Mouse (Mus musculus) frontal cortex, adult (tissue): Measurements from ENCODE around the gene Wasl.
A peak's percentile ranks its signal among the peaks of the same experiment; 100 is the strongest.

ENCODE experiments used
- ATAC-seq: cut with Nextera tagmentation; 2 replicates; pipeline ENCODE4 v1.9.2; 2017; ENCODE audit warnings: mild to moderate bottlenecking, moderate library complexity, mixed read lengths; ENCODE audit not compliant: low TSS enrichment

The Wasl gene

DNA sequence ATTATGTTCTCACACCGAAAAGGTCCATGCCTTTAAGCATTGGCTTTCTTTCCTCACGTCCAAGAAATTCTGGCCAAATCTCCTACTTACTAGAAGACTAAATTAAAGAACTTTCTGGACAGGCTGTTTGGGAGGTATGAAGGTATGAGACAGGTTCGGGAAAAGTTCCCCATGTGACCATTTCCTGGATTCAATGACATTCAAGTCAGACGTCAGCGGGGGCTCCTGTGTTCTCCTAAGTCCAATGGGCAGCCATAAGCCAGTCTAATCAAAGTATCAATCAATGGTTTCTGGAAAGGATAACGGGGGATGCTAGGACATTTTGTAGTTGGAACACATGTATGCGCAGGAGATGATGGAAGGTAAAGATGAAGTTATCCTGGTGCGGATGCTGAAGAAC, 59.2 kb downstream of the Wasl start:
- no peak for ATAC-seq

DNA sequence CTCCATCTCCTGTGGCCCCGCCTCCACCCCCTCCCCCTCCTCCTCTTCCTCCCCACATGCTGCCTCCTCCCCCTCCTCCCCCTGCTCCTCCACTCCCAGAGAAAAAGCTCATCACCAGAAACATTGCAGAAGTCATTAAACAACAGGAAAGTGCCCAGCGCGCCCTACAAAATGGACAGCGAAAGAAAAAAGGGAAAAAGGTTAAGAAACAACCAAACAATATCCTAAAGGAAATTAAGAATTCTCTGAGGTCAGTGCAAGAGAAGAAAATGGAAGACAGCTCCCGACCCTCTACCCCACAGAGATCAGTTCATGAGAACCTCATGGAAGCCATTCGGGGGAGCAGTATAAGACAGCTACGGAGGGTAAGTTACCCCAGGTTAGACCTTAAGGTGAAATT, 60.5 kb downstream of the Wasl start:
- no peak for ATAC-seq

GRCm38 (mm10) chr6:24602993-24603392, 61.8 kb downstream of the Wasl start:
- no peak for ATAC-seq

DNA sequence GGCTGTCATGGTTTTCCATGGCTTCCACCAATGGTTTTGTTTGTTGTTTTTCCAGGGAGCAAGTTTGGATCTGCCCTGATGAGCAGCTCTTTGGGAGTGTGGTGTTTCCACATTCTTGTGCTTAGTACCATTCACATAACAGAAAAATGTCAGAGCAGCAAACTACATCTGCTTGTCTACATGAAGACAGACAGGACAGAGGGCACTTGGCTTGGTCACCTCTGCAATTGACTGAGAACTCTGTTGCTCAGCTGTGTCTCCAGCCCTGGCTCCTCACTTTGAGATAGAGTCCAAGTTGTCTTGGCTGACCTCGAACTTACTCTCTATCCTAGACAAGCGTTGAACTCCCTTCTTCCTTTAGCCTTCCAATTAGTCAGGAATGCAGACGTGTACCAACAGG, 62.5 kb downstream of the Wasl start:
- ATAC-seq = no peak

- no peak for ATAC-seq
Observed at GRCm38 (mm10) chr6:24601668-24602067, 63.1 kb downstream of the Wasl start.

- 0 out of 2 replicates have a peak, but pooled peaks have one; percentile 47 for ATAC-seq
Observed at GRCm38 (mm10) chr6:24600726-24601125, 64.1 kb downstream of the Wasl start.

DNA sequence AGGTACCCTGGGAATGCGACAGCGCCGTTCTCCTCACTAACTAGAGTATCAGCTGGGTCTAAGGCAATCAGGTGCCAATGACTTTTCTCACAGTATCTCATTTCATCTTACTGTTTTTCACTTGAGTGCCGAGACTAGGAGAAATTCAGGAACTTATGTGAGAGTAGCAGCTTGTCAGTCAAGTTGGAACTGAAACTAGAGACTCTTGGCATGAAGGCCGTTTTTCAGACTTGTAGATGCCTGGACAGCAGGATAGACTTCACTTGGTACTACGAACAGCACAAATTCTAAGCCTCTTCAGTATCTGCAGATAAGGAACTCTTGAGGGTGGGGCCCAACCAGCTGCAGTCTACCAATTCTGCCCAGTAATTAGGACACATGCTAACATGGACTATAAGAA, 64.7 kb downstream of the Wasl start:
- no peak for ATAC-seq

GRCm38 (mm10) chr6:24599639-24600038, 65.2 kb downstream of the Wasl start:
- ATAC-seq = no peak

GRCm38 (mm10) chr6:24599179-24599578, 65.6 kb downstream of the Wasl start:
- no peak for ATAC-seq

- no peak for ATAC-seq
Observed at GRCm38 (mm10) chr6:24597500-24597899, 67.3 kb downstream of the Wasl start, which contains the start of gene Lmod2. Gene Lmod2 (plus strand): TSS chr6:24597762.

DNA sequence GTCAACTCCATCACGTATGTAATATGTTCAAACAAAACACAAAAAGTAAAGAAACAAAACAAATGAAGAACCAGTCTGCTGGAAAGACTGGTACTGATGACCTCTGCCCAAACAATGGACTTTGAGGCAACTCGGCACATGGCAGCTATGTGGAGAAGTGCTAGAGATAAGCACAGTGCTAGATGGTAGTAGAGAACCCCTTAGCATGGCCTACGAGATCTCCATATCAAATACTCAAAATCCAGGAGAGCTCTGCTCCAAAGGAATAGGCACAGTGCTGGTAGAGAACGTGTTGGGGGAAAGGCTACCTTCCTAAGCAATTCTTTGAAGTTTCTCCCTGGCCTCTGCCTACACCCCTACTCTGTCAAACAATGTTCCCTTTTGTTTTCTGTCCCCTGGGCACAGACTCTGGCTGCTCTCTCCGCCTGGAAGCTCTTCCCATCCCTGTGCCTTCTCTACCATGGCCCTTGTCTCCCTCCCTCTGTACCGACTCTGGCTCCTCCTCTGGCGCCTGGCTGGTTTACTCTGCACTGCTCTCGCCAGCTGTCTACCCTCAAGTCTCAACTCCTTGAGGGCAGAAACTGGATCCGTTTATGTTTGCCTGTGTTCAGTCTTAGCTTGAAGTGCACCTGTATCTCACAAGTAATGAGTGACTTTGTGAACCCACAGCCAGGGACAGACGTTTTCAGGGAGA, 73.1 kb downstream of the Wasl start:
- ATAC-seq = no peak

- ATAC-seq = no peak
Observed at GRCm38 (mm10) chr6:24590282-24590681, 74.5 kb downstream of the Wasl start.

DNA sequence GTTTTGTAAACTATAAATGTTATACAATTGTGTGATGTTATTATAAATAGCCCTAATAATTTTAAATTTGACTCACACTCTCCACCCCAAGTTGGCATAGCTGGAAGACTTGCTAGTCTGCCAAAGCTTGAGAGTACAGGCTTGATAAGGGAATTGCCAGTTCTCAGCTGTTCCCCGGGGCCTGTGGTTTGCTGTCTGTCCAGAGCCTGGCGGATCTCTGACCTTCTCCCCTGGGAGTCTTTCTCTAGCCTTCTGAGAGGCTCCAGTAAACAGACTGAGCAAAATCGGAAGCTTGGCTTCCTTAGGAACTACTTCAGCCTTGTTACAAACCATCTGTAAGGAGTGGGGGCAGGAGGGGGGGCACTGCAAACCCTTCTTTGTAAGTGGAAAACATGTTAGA, 77.9 kb downstream of the Wasl start:
- no peak for ATAC-seq

- ATAC-seq = no peak
Observed at GRCm38 (mm10) chr6:24585431-24586310, 79.1 kb downstream of the Wasl start.

DNA sequence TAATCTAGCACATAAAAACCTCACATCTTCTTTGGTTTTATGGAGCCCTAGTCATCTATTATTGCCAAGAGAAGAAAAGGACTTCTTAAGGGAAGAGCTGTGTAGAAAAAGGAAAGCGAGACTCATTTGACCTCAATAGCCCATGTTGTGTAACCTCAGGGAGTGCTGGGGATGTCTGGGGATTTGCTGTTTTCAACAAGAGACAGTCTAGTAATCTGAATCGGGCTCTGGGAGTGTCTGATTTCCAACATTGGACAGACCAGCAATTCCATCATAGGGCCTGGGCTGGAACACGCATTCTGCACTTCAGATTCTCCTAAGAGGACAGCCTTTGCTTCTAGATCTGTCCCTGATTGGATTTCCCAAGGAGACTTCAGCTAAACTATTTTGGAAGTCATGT, 81.4 kb downstream of the Wasl start:
- ATAC-seq = no peak

- ATAC-seq = no peak
Observed at GRCm38 (mm10) chr6:24573319-24573718, 91.5 kb downstream of the Wasl start.

DNA sequence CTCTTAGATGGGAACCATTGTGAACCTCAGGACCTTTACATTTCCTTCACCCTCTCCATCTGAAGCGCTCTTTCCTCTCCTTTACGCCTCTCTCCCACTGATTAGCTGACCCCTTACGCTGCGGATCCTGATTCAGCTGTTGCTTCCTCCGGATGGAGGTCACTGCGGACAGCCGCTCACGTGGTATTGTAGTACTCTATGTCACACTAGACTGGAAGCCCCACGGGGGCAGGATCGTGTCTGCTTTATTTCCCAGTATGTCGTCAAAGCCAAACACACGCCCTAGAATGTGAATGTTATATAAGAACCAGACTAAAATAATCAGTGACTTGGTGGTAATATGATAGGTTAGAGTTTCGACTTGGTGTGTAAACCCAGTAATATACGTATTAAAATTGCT, 92.4 kb downstream of the Wasl start:
- ATAC-seq = no peak

DNA sequence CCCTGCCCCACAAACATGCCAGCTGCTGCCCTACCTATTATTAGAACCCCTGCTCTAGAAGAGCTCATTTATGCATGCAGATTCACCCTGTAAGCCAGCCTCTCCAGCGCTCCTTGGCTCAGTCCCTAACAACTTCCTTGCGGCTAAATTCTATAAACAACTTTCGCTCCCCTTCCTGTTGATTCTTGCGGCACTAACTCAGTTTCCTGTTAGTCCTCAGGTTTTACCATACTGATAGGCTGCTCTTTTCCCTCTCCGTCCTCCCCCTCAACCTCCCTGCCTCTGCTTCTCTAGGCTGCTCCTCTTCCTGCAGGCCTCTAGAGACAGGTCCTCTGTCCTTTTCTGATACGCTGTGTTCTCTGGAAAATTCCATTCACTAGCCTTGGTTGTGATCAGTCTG, 93.7 kb downstream of the Wasl start:
- peak; percentile 56 for ATAC-seq

GRCm38 (mm10) chr6:24570278-24570677, 94.5 kb downstream of the Wasl start:
- ATAC-seq = peak; percentile 36; the same call in 1 of the 2 replicates

DNA sequence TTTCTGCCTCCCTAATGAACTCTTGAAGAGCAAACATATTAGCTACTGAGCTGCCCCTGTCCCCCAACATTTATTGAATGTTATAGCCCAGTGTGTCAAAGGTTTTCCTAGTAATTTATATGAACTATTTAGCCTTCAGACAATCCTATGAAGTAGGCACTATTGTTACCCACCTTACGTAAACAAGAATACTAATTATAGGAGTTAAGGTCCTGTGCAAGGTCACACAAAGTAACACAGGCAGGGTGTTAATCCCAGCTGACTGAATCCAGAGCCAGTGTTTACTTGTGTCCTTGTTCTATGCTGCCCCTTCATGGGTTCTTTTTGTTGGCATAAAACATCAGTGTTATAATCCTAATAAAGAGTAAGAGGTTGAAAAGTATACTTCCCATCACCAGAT, 95.1 kb downstream of the Wasl start:
- no peak for ATAC-seq

GRCm38 (mm10) chr6:24568963-24569362, 95.8 kb downstream of the Wasl start:
- peak; percentile 51; the same call in 1 of the 2 replicates for ATAC-seq

- ATAC-seq = no peak
Observed at GRCm38 (mm10) chr6:24564886-24565285, 99.9 kb downstream of the Wasl start.

DNA sequence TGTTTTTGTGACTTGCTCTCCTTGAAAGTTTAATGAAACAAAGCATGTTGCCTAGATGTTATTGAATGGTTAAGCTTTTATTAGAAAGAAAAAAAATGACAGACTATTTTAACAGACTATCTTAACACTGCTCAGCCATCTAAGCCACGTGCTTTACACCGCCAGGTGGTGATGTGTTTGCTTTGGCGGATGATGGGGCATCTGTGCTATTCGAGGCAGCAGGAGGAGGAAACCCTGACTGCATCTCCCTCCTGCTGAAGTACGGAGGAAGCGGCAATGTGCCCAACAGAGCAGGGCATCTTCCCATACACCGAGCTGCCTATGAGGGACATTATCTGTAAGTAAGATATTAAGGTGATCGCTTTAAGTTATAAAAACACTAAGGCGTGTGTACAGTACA, 100.7 kb downstream of the Wasl start:
- peak; percentile 83 for ATAC-seq
